Mouse (Mus musculus) ES-Bruce4 (cell line): ENCODE data around the gene Gm6583. TPM values are rescaled to one million over a fixed set of nuclear protein-coding genes. Genes with fewer than 3 reads are reported as not detected.

ENCODE experiments used
- H3K27ac ChIP-seq: 2 replicates; pipeline ENCODE4 v1.5.1; 2012; ENCODE audit warnings: low read length, inconsistent platforms; ENCODE audit not compliant: insufficient read depth
- H3K27me3 ChIP-seq: 2 replicates; pipeline ENCODE4 v1.6.1; 2012; ENCODE audit warnings: mild to moderate bottlenecking, low read length, inconsistent platforms; ENCODE audit not compliant: control insufficient read depth, poor library complexity, insufficient read depth, severe bottlenecking
- H3K36me3 ChIP-seq: 2 replicates; pipeline ENCODE4 v1.6.1; 2012; ENCODE audit warnings: inconsistent platforms, mild to moderate bottlenecking, low read length, moderate library complexity; ENCODE audit not compliant: control insufficient read depth, poor library complexity, insufficient read depth, severe bottlenecking
- H3K4me1 ChIP-seq: one replicate; pipeline ENCODE4 v1.8.1; 2011; ENCODE audit warnings: low read length; ENCODE audit not compliant: control insufficient read depth, insufficient read depth
- H3K4me3 ChIP-seq: 2 replicates; pipeline ENCODE4 v1.5.1; 2011; ENCODE audit warnings: low read depth, mild to moderate bottlenecking, low read length
- H3K9ac ChIP-seq: 2 replicates; pipeline ENCODE4 v1.6.1; 2012; ENCODE audit warnings: low read depth, mild to moderate bottlenecking, inconsistent platforms; ENCODE audit not compliant: poor library complexity, severe bottlenecking
- H3K9me3 ChIP-seq: replicated peaks from 2 replicates; pipeline ENCODE4 v1.6.1; 2012; ENCODE audit warnings: mild to moderate bottlenecking, low read length, inconsistent platforms; ENCODE audit not compliant: control insufficient read depth, poor library complexity, insufficient read depth, severe bottlenecking
- CTCF ChIP-seq: IDR thresholded peaks from one replicate; pipeline ENCODE4 v1.8.1; 2011; ENCODE audit warnings: low read depth, low read length
- EP300 ChIP-seq: IDR thresholded peaks from 2 replicates; pipeline ENCODE4 v1.6.1; 2011; ENCODE audit warnings: low read depth, low read length; ENCODE audit not compliant: insufficient read depth
- POLR2A ChIP-seq: IDR thresholded peaks from one replicate; pipeline ENCODE4 v1.8.1; 2011; ENCODE audit warnings: low read length; ENCODE audit not compliant: insufficient read depth
- polyA plus RNA-seq: library from polyadenylated mRNA; stranded (reverse); fragments of >200 nt; gene quantifications from 2 replicates; pipeline ENCODE4 v1.2.4, GENCODE M21; 2011; ENCODE audit warnings: low read depth; ENCODE audit not compliant: missing spikeins, insufficient read depth, insufficient read length

Gm6583 gene
- polyA plus RNA-seq, 1 experiment, result not detected

DNA sequence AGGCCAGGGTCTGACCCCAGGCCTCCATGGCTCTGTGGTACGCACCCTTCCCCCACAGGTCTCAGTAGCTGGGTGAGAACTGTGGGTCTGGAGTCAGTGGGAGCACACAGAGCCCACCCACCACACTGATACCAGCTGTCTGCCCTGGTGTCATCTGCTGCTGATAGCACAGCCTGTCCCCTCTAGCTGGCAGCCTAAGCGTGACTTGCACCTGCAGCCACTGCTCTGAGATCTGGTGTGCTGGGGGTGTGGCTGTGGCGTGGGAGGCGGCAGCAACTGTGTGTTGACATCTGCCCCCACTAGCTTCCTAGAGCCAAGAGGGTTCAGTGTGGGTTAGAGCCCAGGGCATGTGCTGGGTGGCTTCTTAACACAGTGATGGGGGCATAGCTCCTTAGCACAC, 20.3 kb upstream of the Gm6583 start:
- Histone ChIP-seq H3K9me3 (no peaks in the 10 kb centered on the region), H3K36me3 (no peaks in the 10 kb centered on the region), H3K27me3 (no peaks in the 10 kb centered on the region), H3K4me3 (no peak overlapping the region), H3K9ac (no peak overlapping the region), H3K27ac (no peak overlapping the region), H3K4me1 (no peaks in the 10 kb centered on the region)
- TF ChIP-seq EP300 (no peak), CTCF (no peak), POLR2A (no peak)

- Histone ChIP-seq H3K36me3 (no peaks in the 10 kb centered on the region), H3K4me3 (no peak overlapping the region), H3K27me3 (no peaks in the 10 kb centered on the region), H3K9me3 (no peaks in the 10 kb centered on the region), H3K4me1 (no peaks in the 10 kb centered on the region), H3K9ac (no peak overlapping the region), H3K27ac (no peak overlapping the region)
- TF ChIP-seq CTCF, result no peak
- TF ChIP-seq EP300, result no peak
- no peak for TF ChIP-seq POLR2A
Observed at GRCm38 (mm10) chr5:112371933-112372332, 16.1 kb upstream of the Gm6583 start.

DNA sequence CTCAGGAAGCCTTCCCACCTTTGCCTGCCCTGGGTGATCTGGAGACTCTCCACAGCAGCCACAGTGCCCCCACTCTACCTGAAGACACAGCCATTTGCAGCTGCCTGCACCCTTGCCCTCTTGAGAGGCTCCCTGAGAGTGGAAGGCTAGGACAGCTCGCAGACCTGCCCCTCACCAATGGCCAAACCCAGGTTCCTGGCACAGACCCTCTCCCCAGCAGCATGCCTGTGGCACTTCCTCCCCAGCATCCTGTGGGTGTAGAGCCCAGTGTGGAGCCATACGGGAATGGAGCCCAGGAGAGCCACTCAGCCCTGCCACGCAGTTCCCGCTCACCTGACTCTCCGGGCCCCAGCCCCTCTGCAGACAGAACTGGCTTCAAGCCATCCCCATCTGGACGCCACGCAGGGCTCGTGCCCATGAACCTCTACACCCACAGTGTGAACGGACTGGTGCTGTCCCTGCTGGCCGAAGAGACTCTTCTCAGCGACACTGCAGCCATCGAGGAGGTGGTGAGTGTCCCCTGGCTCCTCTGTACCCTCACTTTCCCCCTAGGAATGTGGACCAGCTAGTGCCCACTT, 14.5 kb upstream of the Gm6583 start:
- TF ChIP-seq EP300, result no peak
- TF ChIP-seq CTCF, result no peak
- no peak for TF ChIP-seq POLR2A

DNA sequence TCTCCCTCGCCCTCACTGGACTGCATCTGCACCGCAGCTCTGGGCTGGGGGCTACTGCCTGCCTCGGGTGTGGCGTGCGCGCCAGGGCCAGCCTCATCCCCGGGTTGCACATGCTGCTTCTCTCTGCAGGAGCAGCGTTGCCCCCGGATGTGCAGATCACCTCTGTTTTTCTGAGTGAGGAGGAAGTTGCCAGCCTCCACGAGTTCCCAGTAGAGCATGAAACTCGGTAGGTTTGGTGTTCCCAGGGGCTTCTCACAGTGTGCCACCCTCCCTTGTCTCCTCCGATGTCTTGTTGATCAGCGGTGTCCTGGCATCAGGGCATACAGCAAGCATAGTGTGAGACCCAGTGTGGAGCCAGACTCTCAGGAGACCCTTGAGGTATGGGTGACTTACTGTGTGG, 13.5 kb upstream of the Gm6583 start:
- Histone ChIP-seq H3K4me1 (no peaks in the 10 kb centered on the region), H3K27me3 (no peaks in the 10 kb centered on the region), H3K9me3 (no peaks in the 10 kb centered on the region), H3K36me3 (no peaks in the 10 kb centered on the region), H3K9ac (no peak overlapping the region), H3K4me3 (no peak overlapping the region), H3K27ac (no peak overlapping the region)
- TF ChIP-seq EP300 (no peak), CTCF (no peak), POLR2A (no peak)

More for the DNA sequence above, 14.5 kb upstream of the Gm6583 start:
- Histone ChIP-seq H3K27me3 (no peaks in the 10 kb centered on the region), H3K9me3 (no peaks in the 10 kb centered on the region), H3K4me1 (no peaks in the 10 kb centered on the region), H3K9ac (no peak overlapping the region), H3K27ac (no peak overlapping the region), H3K36me3 (no peaks in the 10 kb centered on the region), H3K4me3 (no peak overlapping the region)

- H3K4me3 ChIP-seq, result no peak overlapping the region
- H3K36me3 ChIP-seq, result no peaks in the 10 kb centered on the region
- H3K9me3 ChIP-seq, result no peaks in the 10 kb centered on the region
- no peak overlapping the region for H3K9ac ChIP-seq
- H3K27ac ChIP-seq, result no peak overlapping the region
- TF ChIP-seq EP300 (no peak), CTCF (no peak)
- H3K27me3 ChIP-seq, result no peaks in the 10 kb centered on the region
- H3K4me1 ChIP-seq, result no peaks in the 10 kb centered on the region
Observed at GRCm38 (mm10) chr5:112368666-112369065, 12.8 kb upstream of the Gm6583 start.

- Histone ChIP-seq H3K27me3 (no peaks in the 10 kb centered on the region), H3K4me1 (no peaks in the 10 kb centered on the region), H3K9me3 (no peaks in the 10 kb centered on the region), H3K36me3 (no peaks in the 10 kb centered on the region), H3K4me3 (no peak overlapping the region), H3K27ac (no peak overlapping the region), H3K9ac (no peak overlapping the region)
- TF ChIP-seq POLR2A, result no peak
- no peak for TF ChIP-seq CTCF
- TF ChIP-seq EP300, result no peak
Observed at GRCm38 (mm10) chr5:112367929-112368328, 12.1 kb upstream of the Gm6583 start.

GRCm38 (mm10) chr5:112367338-112367737, 11.5 kb upstream of the Gm6583 start:
- H3K36me3 ChIP-seq, result no peaks in the 10 kb centered on the region
- H3K27ac ChIP-seq, result no peak overlapping the region
- TF ChIP-seq CTCF, result no peak
- no peaks in the 10 kb centered on the region for H3K4me1 ChIP-seq
- H3K9me3 ChIP-seq, result no peaks in the 10 kb centered on the region
- H3K9ac ChIP-seq, result no peak overlapping the region
- H3K4me3 ChIP-seq, result no peak overlapping the region
- H3K27me3 ChIP-seq, result no peaks in the 10 kb centered on the region
